Mouse (Mus musculus) kidney, postnatal 14 days (tissue): Measurements from ENCODE around the gene Capns1.

ENCODE experiments used
- DNase-seq: peaks from one replicate; pipeline ENCODE4 v3.0.0; 2022; ENCODE audit warnings: mixed read lengths

The Capns1 gene

DNA sequence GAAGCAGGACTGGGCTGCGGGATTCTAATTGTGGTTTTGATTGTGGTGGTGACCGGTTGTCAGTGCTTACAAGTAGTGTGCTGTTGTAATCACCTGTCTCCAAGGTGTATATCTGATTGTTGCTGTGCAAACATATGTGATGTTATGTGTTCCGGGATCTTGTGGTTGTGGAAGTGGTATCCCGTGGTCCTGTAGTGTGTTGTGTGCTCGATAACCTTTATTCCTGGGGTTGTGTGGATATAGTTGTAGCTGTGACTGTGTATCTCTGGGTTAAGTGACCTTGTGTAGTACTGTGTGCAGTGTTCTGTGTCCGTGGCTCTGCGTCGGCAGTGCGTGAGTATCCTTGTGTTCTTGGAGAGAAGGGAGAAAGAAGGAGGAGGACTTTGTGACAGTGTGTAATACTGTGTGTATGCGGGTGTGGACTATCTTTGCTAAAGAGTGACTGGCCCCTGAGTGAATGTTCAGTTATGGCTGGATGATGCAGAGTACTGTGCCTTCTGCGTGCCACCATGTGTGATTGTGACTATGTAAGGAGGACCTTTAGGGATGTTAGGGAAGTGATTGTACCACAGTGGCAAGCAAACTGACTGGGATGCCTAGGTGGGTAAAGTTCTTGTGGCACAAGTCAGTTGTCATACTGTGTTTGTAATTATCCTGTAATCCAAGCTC, 28.2 kb downstream of the Capns1 start:
- no peak for DNase-seq

GRCm38 (mm10) chr7:30169583-30170282, 28.9 kb downstream of the Capns1 start, which contains the start of gene Zfp146:
TSS of gene Zfp146 (minus strand) at chr7:30169750.
- DNase-seq = peak; percentile 96

- DNase-seq = no peak
Measured at GRCm38 (mm10) chr7:30168914-30169582, 29.6 kb downstream of the Capns1 start.

GRCm38 (mm10) chr7:30164745-30165144, 33.9 kb downstream of the Capns1 start:
- no peak for DNase-seq

DNA sequence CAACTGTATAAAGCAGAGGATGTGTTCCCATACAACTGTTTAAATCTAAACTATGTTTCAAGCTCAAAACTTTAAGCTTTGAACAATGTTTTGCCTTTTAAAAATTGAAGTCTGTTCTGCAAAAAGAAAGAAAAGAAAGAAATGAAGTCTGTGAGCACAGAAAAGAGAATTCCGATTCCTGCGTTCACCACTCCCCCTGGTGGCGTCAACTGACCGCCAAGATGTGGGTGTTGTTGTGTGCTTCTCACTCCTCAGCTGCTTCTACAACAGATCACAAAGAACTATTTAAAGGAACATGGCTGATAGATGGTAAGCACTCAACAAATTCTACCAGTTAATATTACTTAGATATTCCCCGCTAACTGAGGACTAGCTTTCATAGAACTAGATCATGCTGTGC, 35.5 kb downstream of the Capns1 start:
- no peak for DNase-seq

GRCm38 (mm10) chr7:30155507-30155906, 43.1 kb downstream of the Capns1 start:
- no peak for DNase-seq

DNA sequence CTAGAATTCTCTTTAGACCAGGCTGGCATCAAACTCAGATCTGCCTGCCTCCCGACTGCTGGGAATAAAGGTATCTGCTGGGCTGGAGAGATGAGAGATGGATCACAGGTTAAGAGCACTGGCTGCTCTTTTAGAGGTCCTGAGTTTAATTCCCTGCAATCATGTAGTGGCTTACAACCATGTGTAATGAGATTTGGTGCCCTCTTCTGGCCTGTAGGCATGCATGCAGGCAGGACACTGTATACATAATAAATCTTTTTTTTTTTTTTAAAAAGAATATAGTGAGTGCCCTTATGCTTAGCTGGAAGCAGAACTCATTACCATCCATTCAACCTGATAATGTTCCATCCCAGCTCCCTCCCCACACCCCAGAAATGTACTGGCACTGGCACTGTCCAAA, 44.6 kb downstream of the Capns1 start:
- DNase-seq = no peak

GRCm38 (mm10) chr7:30147011-30147410, 51.6 kb downstream of the Capns1 start:
- no peak for DNase-seq

- DNase-seq = peak; percentile 84
Measured at GRCm38 (mm10) chr7:30143555-30144209, 54.9 kb downstream of the Capns1 start.

DNA sequence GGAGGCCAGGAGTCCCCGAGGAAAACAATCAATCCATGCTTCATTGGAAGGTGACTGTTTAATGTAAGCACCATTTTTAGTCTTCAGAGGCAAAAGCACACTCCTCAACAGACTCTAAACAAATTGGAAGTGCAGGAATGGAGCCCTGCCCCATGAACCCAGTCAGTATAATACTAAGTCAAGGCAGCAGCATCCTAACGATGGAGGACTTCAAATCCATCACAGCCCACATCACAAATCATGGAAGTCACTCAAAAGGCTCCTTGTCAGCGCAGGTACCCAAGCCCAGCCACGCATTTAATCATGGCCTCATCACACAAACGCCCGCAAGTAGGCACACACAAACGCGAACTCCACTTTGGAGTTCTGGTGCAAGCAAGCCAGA, 55.4 kb downstream of the Capns1 start:
- no peak for DNase-seq
